Mouse (Mus musculus): ENCODE measurements at regions not wholly inside any gene's neighbourhood (a gene's known extent, or its start where the extent isn't known, plus 50 kb on each side); places are given as distances from the start of the nearest gene placed in this dataset.

- TF ChIP-seq CTCF (IDR thresholded peaks at IDR 0.05; ENCODE audit: low read depth, low read length) = no peak
- TF ChIP-seq POLR2A (IDR thresholded peaks at IDR 0.05; ENCODE audit: extremely low read depth, insufficient read depth, low read length) = no peak
These were observed 171.6 kb upstream of the Pkn2 start for GRCm38 (mm10) chr3:143053286-143053993.

All from liver, adult 2 months (tissue).